Mouse (Mus musculus): ENCODE measurements around the gene Fam114a1. TPM values are rescaled to one million over a fixed set of nuclear protein-coding genes. Genes with fewer than 3 reads are reported as not detected.

The Fam114a1 gene
- polyA plus RNA-seq, 1 experiment from 2014 or later: 30.5 TPM

- peaks cover 19% of the 10 kb centered on the region for H3K36me3 ChIP-seq (ENCODE audit: control insufficient read depth, insufficient read depth)
- no peaks in the 10 kb centered on the region for H3K4me1 ChIP-seq (replicated peaks; ENCODE audit: control insufficient read depth, insufficient read depth, low read length)
- H3K9me3 ChIP-seq (ENCODE audit: control insufficient read depth): no peaks in the 10 kb centered on the region
- no peak for ATAC-seq
- 79% methylated on average over 8 of the region's 8 CpGs for WGBS
- no peak overlapping the region for H3K4me3 ChIP-seq (ENCODE audit: low read depth, low read length)
- H3K27me3 ChIP-seq (replicated peaks; ENCODE audit: control insufficient read depth, insufficient read depth, low read length): no peaks in the 10 kb centered on the region
- H3K9ac ChIP-seq (ENCODE audit: low read depth, low read length): no peak overlapping the region
- no peak overlapping the region for H3K27ac ChIP-seq (ENCODE audit: low read depth, low read length)
- TF ChIP-seq CTCF (IDR thresholded peaks at IDR 0.05; ENCODE audit: low read depth): no peak
- no peak overlapping the region for H3K4me2 ChIP-seq (replicated peaks; ENCODE audit: low read depth)
Observed at GRCm38 (mm10) chr5:65019109-65019508, 49.2 kb downstream of the Fam114a1 start.

- Histone ChIP-seq H3K4me1 (replicated peaks; ENCODE audit: control insufficient read depth, insufficient read depth, low read length) (no peaks in the 10 kb centered on the region), H3K27me3 (replicated peaks; ENCODE audit: control insufficient read depth, insufficient read depth, low read length) (no peaks in the 10 kb centered on the region), H3K36me3 (ENCODE audit: control insufficient read depth, insufficient read depth) (peaks cover 22% of the 10 kb centered on the region), H3K4me3 (ENCODE audit: low read depth, low read length) (no peak overlapping the region), H3K9ac (ENCODE audit: low read depth, low read length) (no peak overlapping the region), H3K9me3 (ENCODE audit: control insufficient read depth) (no peaks in the 10 kb centered on the region), H3K27ac (ENCODE audit: low read depth, low read length) (no peak overlapping the region), H3K4me2 (replicated peaks; ENCODE audit: low read depth) (no peak overlapping the region)
- peak; percentile 61 for TF ChIP-seq CTCF (IDR thresholded peaks at IDR 0.05; ENCODE audit: low read depth)
- ATAC-seq: no peak
- WGBS: 60% methylated on average over 7 of the region's 7 CpGs
Observed at GRCm38 (mm10) chr5:65019823-65020222, 50.0 kb downstream of the Fam114a1 start.

- Histone ChIP-seq H3K9ac (ENCODE audit: low read depth, low read length) (no peak overlapping the region), H3K4me2 (replicated peaks; ENCODE audit: low read depth) (no peak overlapping the region)
- TF ChIP-seq CTCF (IDR thresholded peaks at IDR 0.05; ENCODE audit: low read depth): no peak
Observed at GRCm38 (mm10) chr5:65022006-65022405, 52.1 kb downstream of the Fam114a1 start.

GRCm38 (mm10) chr5:65024641-65025040, 54.8 kb downstream of the Fam114a1 start:
- whole genome bisulfite sequencing: 88% methylated on average over 2 of the region's 2 CpGs
- Histone ChIP-seq H3K36me3 (ENCODE audit: control insufficient read depth, insufficient read depth) (peaks cover 42% of the 10 kb centered on the region), H3K9me3 (ENCODE audit: control insufficient read depth) (no peaks in the 10 kb centered on the region), H3K9ac (ENCODE audit: low read depth, low read length) (no peak overlapping the region), H3K27me3 (replicated peaks; ENCODE audit: control insufficient read depth, insufficient read depth, low read length) (no peaks in the 10 kb centered on the region), H3K27ac (ENCODE audit: low read depth, low read length) (no peak overlapping the region), H3K4me1 (replicated peaks; ENCODE audit: control insufficient read depth, insufficient read depth, low read length) (no peaks in the 10 kb centered on the region), H3K4me3 (ENCODE audit: low read depth, low read length) (no peak overlapping the region), H3K4me2 (replicated peaks; ENCODE audit: low read depth) (no peak overlapping the region)
- TF ChIP-seq CTCF (IDR thresholded peaks at IDR 0.05; ENCODE audit: low read depth): no peak
- no peak for ATAC-seq

More at GRCm38 (mm10) chr5:65022006-65022405, 52.1 kb downstream of the Fam114a1 start:
- Histone ChIP-seq H3K4me3 (ENCODE audit: low read depth, low read length) (no peak overlapping the region), H3K36me3 (ENCODE audit: control insufficient read depth, insufficient read depth) (peaks cover 22% of the 10 kb centered on the region), H3K27me3 (replicated peaks; ENCODE audit: control insufficient read depth, insufficient read depth, low read length) (no peaks in the 10 kb centered on the region), H3K4me1 (replicated peaks; ENCODE audit: control insufficient read depth, insufficient read depth, low read length) (no peaks in the 10 kb centered on the region), H3K27ac (ENCODE audit: low read depth, low read length) (no peak overlapping the region), H3K9me3 (ENCODE audit: control insufficient read depth) (no peaks in the 10 kb centered on the region)
- ATAC-seq: no peak
- WGBS: 97% methylated on average over 4 of the region's 4 CpGs

- Histone ChIP-seq H3K4me3 (ENCODE audit: low read depth, low read length) (no peak overlapping the region), H3K36me3 (ENCODE audit: control insufficient read depth, insufficient read depth) (peaks cover 54% of the 10 kb centered on the region), H3K4me2 (replicated peaks; ENCODE audit: low read depth) (no peak overlapping the region), H3K9me3 (ENCODE audit: control insufficient read depth) (no peaks in the 10 kb centered on the region), H3K9ac (ENCODE audit: low read depth, low read length) (no peak overlapping the region), H3K4me1 (replicated peaks; ENCODE audit: control insufficient read depth, insufficient read depth, low read length) (no peaks in the 10 kb centered on the region), H3K27ac (ENCODE audit: low read depth, low read length) (no peak overlapping the region), H3K27me3 (replicated peaks; ENCODE audit: control insufficient read depth, insufficient read depth, low read length) (no peaks in the 10 kb centered on the region)
- TF ChIP-seq CTCF (IDR thresholded peaks at IDR 0.05; ENCODE audit: low read depth): no peak
- no peak for ATAC-seq
- 46% methylated on average over 6 of the region's 6 CpGs for WGBS
Observed at GRCm38 (mm10) chr5:65025916-65026315, 56.0 kb downstream of the Fam114a1 start.

GRCm38 (mm10) chr5:65026776-65027175, 56.9 kb downstream of the Fam114a1 start:
- WGBS: 75% methylated on average over 9 of the region's 9 CpGs
- no peak overlapping the region for H3K4me3 ChIP-seq (ENCODE audit: low read depth, low read length)
- H3K27ac ChIP-seq (ENCODE audit: low read depth, low read length): no peak overlapping the region
- no peaks in the 10 kb centered on the region for H3K9me3 ChIP-seq (ENCODE audit: control insufficient read depth)
- H3K27me3 ChIP-seq (replicated peaks; ENCODE audit: control insufficient read depth, insufficient read depth, low read length): no peaks in the 10 kb centered on the region
- peaks cover 57% of the 10 kb centered on the region for H3K36me3 ChIP-seq (ENCODE audit: control insufficient read depth, insufficient read depth)
- no peak overlapping the region for H3K4me2 ChIP-seq (replicated peaks; ENCODE audit: low read depth)
- TF ChIP-seq CTCF (IDR thresholded peaks at IDR 0.05; ENCODE audit: low read depth): no peak
- H3K4me1 ChIP-seq (replicated peaks; ENCODE audit: control insufficient read depth, insufficient read depth, low read length): no peaks in the 10 kb centered on the region
- no peak overlapping the region for H3K9ac ChIP-seq (ENCODE audit: low read depth, low read length)
- ATAC-seq: no peak

GRCm38 (mm10) chr5:65028019-65028418, 58.1 kb downstream of the Fam114a1 start:
- Histone ChIP-seq H3K4me2 (replicated peaks; ENCODE audit: low read depth) (no peak overlapping the region), H3K9ac (ENCODE audit: low read depth, low read length) (no peak overlapping the region), H3K27me3 (replicated peaks; ENCODE audit: control insufficient read depth, insufficient read depth, low read length) (no peaks in the 10 kb centered on the region), H3K4me1 (replicated peaks; ENCODE audit: control insufficient read depth, insufficient read depth, low read length) (no peaks in the 10 kb centered on the region), H3K4me3 (ENCODE audit: low read depth, low read length) (no peak overlapping the region), H3K27ac (ENCODE audit: low read depth, low read length) (no peak overlapping the region), H3K36me3 (ENCODE audit: control insufficient read depth, insufficient read depth) (peaks cover 58% of the 10 kb centered on the region), H3K9me3 (ENCODE audit: control insufficient read depth) (no peaks in the 10 kb centered on the region)
- TF ChIP-seq CTCF (IDR thresholded peaks at IDR 0.05; ENCODE audit: low read depth): no peak
- 59% methylated on average over 9 of the region's 9 CpGs for WGBS
- ATAC-seq: no peak

All from intestine, postnatal 0 days (tissue).